Mouse (Mus musculus) heart, postnatal 0 days (tissue): ENCODE measurements around the gene Prkg1.

ENCODE experiments used
- CTCF ChIP-seq: IDR thresholded peaks from 2 replicates; pipeline ENCODE4 v1.5.1; 2016; ENCODE audit warnings: antibody characterized with exemption, control low read depth, low read depth
- EP300 ChIP-seq: IDR thresholded peaks from 2 replicates; pipeline ENCODE4 v1.6.1; 2016; ENCODE audit warnings: antibody characterized with exemption, low read depth

GRCm38 (mm10) chr19:31279797-31280486, 484.9 kb downstream of the Prkg1 start:
- TF ChIP-seq CTCF (no peak), EP300 (no peak)
